Mouse (Mus musculus) midbrain, embryonic 15.5 days (tissue): ENCODE data around the gene AW822073. TPM values are rescaled to one million over a fixed set of nuclear protein-coding genes. Genes with fewer than 3 reads are reported as not detected.
"Not testable (repeated sequence)": the region's sequence is repeated elsewhere in the genome, so short reads cannot be mapped to it uniquely, and the experiment has no call there.

Experiments
- ATAC-seq: fragments of 200-750 bp; cut with Nextera tagmentation; replicated peaks from 2 replicates; pipeline ENCODE4 v1.8.0; 2017; ENCODE audit warnings: moderate TSS enrichment
- H3K27ac ChIP-seq: fragments of 300-500 bp; sonication (generic); 2 replicates; pipeline ENCODE4 v1.5.1; 2015; ENCODE audit warnings: mild to moderate bottlenecking, inconsistent platforms
- H3K27me3 ChIP-seq: fragments of 300-500 bp; sonication (generic); replicated peaks from 2 replicates; pipeline ENCODE4 v1.6.1; 2015; ENCODE audit warnings: inconsistent platforms
- H3K36me3 ChIP-seq: fragments of 300-500 bp; sonication (generic); replicated peaks from 2 replicates; pipeline ENCODE4 v1.6.1; 2015; ENCODE audit warnings: inconsistent platforms
- H3K4me1 ChIP-seq: fragments of 300-500 bp; sonication (generic); 2 replicates; pipeline ENCODE4 v1.6.1; 2015; ENCODE audit warnings: inconsistent platforms
- H3K4me2 ChIP-seq: fragments of 300-500 bp; sonication (generic); 2 replicates; pipeline ENCODE4 v1.6.1; 2015; ENCODE audit warnings: inconsistent platforms, mild to moderate bottlenecking, moderate library complexity
- H3K4me3 ChIP-seq: fragments of 300-500 bp; sonication (generic); 2 replicates; pipeline ENCODE4 v1.5.1; 2015; ENCODE audit warnings: mild to moderate bottlenecking, inconsistent platforms
- H3K9ac ChIP-seq: fragments of 300-500 bp; sonication (generic); 2 replicates; pipeline ENCODE4 v1.6.1; 2015; ENCODE audit warnings: mild to moderate bottlenecking, inconsistent platforms
- H3K9me3 ChIP-seq: fragments of 300-500 bp; sonication (generic); 2 replicates; pipeline ENCODE4 v1.6.1; 2016; ENCODE audit warnings: inconsistent platforms
- WGBS: fragments of 180-500 bp; shearing (Covaris S2); methylation state at CpG from one replicate; pipeline ENCODE4 v1.1.7; 2015; ENCODE audit warnings: mixed read lengths; 5-methylcytosine and 5-hydroxymethylcytosine counted together
- polyA plus RNA-seq: library from polyadenylated mRNA; unstranded; fragments of >200 nt; fragmentation: Nextera tagmentation; extraction: Ambion mirVana; gene quantifications from 2 replicates; pipeline ENCODE4 v1.2.1, GENCODE M21; 2015

Gene AW822073
- not detected in 2 replicates for polyA plus RNA-seq

DNA sequence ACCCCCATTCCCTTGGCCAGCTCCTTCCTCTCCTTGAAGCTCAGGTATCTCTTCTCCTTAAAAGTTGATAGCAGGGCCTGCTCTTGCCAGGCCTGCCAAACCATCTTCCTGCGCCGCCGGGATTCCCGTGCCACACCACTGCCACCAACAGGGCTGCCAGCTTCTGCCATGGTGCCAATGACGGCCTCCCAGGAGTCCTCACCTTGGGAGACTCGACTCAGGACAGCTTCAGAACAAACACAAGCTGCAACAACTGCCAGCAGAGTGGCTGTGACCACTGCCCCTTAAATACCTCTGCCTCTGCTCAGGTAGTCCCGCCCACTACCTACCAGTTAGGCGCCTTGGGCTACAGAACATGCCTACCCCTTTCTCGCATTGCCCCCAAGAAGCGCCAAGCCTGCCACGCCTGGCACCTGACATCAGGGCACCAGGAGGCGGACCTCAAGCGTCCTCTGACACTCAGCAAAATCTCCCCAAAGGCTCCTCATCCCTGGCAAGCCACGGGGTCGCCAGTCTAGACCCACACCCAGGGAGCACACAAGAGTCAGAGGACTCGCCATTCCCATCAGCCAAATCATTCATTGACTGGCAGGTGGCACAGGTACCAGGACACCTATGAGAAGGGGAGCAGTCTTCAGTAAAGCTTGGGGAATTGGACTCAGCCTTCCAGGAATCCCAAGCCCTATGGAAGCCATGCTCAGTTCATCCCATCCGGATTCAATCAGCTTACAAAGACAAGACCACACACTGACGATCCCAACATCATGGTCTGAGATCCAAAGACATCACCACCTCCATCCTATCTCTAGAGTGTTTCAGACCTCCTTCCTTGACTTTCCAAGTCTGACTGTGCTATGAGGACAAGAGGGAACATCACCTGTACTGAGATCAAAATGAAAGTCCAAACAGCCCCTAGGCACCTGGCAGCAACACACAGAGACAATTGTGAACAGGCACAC lies at the start of gene AW822073:
Gene AW822073 (minus strand): TSS at position 104 of the 959 bp plus-strand sequence.
- not testable (repeated sequence) for H3K27me3 ChIP-seq, H3K36me3 ChIP-seq, H3K9me3 ChIP-seq, H3K4me2 ChIP-seq, H3K27ac ChIP-seq, ATAC-seq, H3K4me1 ChIP-seq, H3K9ac ChIP-seq, H3K4me3 ChIP-seq
- 87% methylated on average over 18 of the region's 18 CpGs for WGBS

DNA sequence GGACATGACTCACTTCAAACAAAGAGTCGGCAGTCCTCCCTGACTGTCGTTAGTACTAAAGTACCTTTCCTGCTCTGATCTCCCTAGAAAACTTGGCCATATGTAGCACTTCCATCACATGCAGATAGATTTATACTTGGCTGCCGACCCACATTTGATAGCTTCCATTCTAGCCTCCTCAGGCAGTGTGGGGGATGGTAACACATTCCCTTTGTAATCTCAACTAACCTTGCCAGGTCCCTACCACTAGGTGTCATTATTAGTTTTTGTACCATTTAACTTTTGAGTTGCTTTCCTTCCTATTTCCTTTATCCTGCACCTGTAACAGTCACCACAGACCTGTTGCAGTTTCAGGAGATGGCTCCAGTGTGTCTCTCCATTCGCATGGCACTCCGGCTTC lies 33.7 kb upstream of the AW822073 start:
- Histone ChIP-seq H3K4me3 (no peak overlapping the region), H3K36me3 (peaks cover 12% of the 10 kb centered on the region; the same call in 1 of the 2 replicates), H3K4me1 (peaks cover 19% of the 10 kb centered on the region), H3K4me2 (no peak overlapping the region), H3K9ac (no peak overlapping the region), H3K9me3 (no peaks in the 10 kb centered on the region), H3K27ac (no peak overlapping the region), H3K27me3 (no peaks in the 10 kb centered on the region)
- ATAC-seq = no peak
- WGBS = 85% methylated on average over 5 of the region's 5 CpGs

DNA sequence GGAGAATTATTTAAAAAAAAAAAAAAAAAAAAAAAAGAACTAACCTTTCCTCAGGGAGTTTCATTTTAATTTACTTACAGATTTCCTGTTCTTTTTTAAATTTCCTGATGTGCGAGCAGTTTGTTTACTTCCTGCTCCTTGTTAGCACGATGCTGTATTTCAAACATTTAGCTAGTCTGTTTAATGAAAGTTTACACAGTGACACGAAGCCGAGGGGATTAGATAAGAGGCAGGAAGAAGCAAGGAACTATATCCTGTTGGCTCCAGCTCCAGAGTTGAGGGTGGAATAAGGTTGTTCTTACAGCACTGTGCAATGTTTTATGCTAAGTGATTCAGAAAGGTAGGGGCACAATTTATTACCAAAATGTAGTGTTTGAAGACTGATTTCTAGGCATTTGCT lies 31.2 kb upstream of the AW822073 start:
- 8% methylated on average over 4 of the region's 4 CpGs for whole genome bisulfite sequencing
- Histone ChIP-seq H3K9me3 (no peaks in the 10 kb centered on the region), H3K9ac (peak overlapping the region; percentile 93; the same call in 1 of the 2 replicates), H3K27ac (no peak overlapping the region), H3K36me3 (peaks cover 6% of the 10 kb centered on the region; the same call in 1 of the 2 replicates), H3K27me3 (no peaks in the 10 kb centered on the region), H3K4me1 (peaks cover 19% of the 10 kb centered on the region), H3K4me3 (peak overlapping the region; percentile 84), H3K4me2 (peak overlapping the region; percentile 58)
- no peak for ATAC-seq

DNA sequence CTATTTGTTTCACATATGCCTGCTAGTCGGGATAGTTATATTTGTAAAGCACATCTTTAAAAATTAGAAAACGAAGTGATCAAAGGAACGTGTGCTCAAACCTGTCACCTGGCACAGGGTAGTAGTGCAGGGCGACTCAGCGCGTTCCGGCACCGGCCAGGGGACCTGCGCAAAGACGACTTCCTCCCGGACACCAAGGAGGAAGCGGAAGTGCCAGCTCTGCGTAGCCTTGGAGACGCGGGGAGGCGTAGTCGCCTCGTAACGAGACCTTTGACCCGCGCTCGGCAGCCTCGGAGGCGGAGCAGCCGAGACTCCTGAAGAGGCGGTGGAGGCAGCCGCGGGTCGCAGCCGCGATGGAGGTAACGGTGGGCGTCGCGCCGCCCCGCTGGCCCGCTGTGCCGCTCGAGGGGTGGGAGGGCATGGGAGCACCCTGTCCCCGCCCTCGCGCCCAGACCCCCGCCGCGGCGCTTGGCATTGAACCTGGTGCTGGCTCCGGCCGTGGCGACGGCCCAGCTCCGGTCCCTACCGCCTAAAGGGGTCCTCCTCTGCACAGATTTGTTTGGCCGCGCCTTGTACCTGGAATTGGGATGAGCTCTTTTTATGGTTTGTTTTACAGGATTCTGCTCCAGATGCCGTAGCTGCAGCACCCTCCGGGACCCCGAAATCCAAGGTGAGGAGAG lies 30.6 kb upstream of the AW822073 start, which contains the start of gene Gcc2:
Gene Gcc2 (plus strand): TSS at position 285 of the 680 bp plus-strand sequence.
- Histone ChIP-seq H3K4me2 (peak within 1 kb of the TSS; percentile 58), H3K9ac (peak within 1 kb of the TSS; percentile 93), H3K36me3 (peaks cover 6% of the 10 kb centered on the region; the same call in 1 of the 2 replicates), H3K4me3 (peak within 1 kb of the TSS; percentile 84), H3K27ac (peak within 1 kb of the TSS; percentile 76), H3K27me3 (no peaks in the 10 kb centered on the region), H3K4me1 (peaks cover 19% of the 10 kb centered on the region), H3K9me3 (no peaks in the 10 kb centered on the region)
- ATAC-seq = peak; percentile 100
- under 1% methylated on average over 56 of the region's 58 CpGs for WGBS

DNA sequence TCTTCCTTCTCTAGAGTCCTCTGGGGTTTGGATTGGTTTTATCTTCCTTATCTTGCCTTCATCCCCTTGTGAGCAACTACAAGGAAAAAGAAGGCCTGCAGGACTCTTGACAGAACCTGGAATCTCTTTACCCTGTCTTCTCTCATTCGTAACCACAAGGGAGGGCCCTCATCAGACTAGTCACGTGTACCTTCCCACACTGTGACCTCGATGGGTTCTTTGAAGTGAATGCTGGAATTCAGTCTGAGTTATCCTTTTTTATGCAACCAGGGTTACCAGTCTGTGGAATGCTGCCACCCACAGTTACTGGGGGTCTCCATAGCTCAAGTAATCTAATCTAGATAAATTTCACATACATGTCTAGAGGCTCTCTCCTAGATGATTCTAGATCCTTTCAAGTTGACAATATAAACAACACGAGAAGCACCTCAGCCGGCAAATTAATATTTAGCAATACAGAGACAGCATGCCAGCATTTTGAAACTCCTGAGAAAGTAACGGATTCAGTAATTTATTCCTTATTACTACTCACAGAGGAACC lies 30.0 kb upstream of the AW822073 start:
- Histone ChIP-seq H3K9ac (peak overlapping the region; percentile 93), H3K4me2 (peak overlapping the region; percentile 58), H3K9me3 (no peaks in the 10 kb centered on the region), H3K4me1 (peaks cover 19% of the 10 kb centered on the region), H3K27ac (peak overlapping the region; percentile 76; the same call in 1 of the 2 replicates), H3K36me3 (peaks cover 6% of the 10 kb centered on the region; the same call in 1 of the 2 replicates), H3K4me3 (peak overlapping the region; percentile 84), H3K27me3 (no peaks in the 10 kb centered on the region)
- WGBS = 28% methylated on average over 6 of the region's 6 CpGs
- ATAC-seq = peak; percentile 37

DNA sequence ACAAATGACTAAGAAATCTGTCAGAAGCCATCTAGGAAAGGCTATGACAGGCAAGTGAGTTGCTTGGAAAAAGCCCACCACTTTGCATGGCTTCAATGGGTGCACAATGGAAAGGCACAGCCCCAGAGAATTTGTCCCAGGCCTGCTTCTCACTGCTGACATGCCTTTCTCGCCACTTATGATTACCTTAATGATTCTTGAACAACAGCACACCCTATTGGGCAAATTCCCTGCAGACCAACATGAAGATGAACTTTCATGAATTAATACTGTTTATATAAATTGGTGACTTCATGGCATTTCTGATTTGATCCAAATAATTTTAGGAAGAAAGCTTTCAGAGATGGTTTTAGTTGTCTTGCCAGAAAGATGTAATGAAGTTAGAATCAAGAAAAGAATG lies 24.8 kb upstream of the AW822073 start:
- no peaks in the 10 kb centered on the region for H3K36me3 ChIP-seq
- no peak overlapping the region for H3K9ac ChIP-seq
- ATAC-seq = no peak
- H3K27ac ChIP-seq = no peak overlapping the region
- no peaks in the 10 kb centered on the region for H3K9me3 ChIP-seq
- H3K4me2 ChIP-seq = no peak overlapping the region
- H3K4me1 ChIP-seq = peaks cover 4% of the 10 kb centered on the region; the same call in 1 of the 2 replicates
- H3K27me3 ChIP-seq = no peaks in the 10 kb centered on the region
- H3K4me3 ChIP-seq = no peak overlapping the region
- 33% methylated on average over 1 of the region's 1 CpGs for WGBS

DNA sequence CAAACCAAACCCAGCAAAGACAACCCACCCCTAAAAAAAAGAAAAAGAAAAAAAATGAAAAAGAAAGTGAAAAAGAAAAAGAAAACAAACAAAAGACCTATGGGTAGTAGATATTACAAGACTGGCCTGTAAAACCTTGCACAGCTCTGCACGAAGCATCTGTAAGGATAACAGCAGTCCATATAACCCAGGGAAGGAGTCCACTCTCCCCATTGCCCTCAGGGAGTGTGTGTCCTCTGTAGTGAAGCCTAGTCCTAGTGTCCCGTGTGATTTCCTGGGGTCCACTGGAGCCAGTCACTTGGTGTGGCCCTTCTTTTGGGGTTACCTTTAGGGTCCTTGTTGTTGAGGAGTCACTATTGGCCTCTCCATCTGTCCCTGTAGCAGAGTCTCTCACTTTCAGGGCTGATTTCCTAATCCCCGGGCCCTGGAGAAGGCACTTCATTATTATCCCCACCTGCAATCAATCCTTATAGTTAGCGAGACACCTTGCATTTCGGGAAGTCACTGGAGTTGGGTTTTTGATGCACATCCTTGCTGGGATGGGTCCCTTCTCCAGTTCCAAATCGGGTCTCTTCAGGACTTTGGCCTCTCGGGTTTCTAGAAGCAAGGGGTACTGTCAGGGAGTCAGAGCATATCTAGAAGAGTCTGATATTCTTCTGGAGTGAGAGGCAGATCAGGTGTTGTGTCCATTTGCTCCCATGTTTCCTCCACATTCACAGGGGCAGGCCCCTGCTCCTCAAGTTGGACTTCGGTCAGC lies 14.4 kb upstream of the AW822073 start:
- H3K36me3 ChIP-seq, H3K4me3 ChIP-seq: not testable (repeated sequence)
- WGBS = 88% methylated on average over 8 of the region's 8 CpGs

DNA sequence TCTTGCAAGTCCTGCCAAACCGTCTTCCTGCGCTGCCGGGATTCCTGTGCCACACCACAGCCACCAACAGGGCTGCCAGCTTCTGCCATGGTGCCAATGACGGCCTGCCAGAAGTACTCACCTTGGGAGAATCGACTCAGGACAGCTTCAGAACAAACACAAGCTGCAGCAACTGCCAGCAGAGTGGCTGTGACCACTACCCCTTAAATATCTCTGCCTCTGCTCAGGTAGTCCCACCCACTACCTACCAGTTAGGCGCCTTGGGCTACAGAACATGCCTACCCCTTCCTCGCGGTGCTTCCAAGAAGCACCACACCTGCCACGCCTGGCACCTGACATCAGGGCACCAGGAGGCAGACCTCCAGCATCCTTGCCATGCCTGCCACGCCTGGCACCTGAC lies 11.9 kb upstream of the AW822073 start, which contains the start of gene Gm4981:
Gene Gm4981 (minus strand): TSS at position 89 of the 400 bp plus-strand sequence.
- Histone ChIP-seq H3K9me3 (peaks cover 14% of the 10 kb centered on the region), H3K27ac (no peak within 1 kb of the TSS), H3K9ac (no peak within 1 kb of the TSS), H3K36me3 (no peaks in the 10 kb centered on the region), H3K4me1 (no peaks in the 10 kb centered on the region), H3K4me3 (no peak within 1 kb of the TSS), H3K27me3 (no peaks in the 10 kb centered on the region), H3K4me2 (no peak within 1 kb of the TSS)
- WGBS = 91% methylated on average over 10 of the region's 10 CpGs
- no peak for ATAC-seq

More for the DNA sequence above, 14.4 kb upstream of the AW822073 start:
- H3K27ac ChIP-seq, H3K9me3 ChIP-seq, H3K9ac ChIP-seq, H3K4me2 ChIP-seq, H3K27me3 ChIP-seq, H3K4me1 ChIP-seq: not testable (repeated sequence)
- peak; percentile 65; the same call in 1 of the 2 replicates for ATAC-seq

DNA sequence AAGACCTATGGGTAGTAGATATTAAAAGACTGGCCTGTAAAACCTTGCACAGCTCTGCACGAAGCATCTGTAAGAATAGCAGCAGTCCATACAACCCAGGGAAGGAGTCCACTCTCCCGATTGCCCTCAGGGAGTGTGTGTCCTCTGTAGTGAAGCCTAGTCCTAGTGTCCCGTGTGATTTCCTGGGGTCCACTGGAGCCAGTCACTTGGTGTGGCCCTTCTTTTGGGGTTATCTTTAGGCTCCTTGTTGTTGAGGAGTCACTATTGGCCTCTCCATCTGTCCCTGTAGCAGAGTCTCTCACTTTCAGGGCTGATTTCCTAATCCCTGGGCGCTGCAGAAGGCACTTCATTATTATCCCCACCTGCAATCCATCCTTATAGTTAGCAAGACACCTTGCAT lies 10.3 kb upstream of the AW822073 start:
- not testable (repeated sequence) for H3K27ac ChIP-seq, H3K4me3 ChIP-seq, ATAC-seq, H3K36me3 ChIP-seq, H3K27me3 ChIP-seq, H3K4me2 ChIP-seq, H3K4me1 ChIP-seq, H3K9ac ChIP-seq
- WGBS = 90% methylated on average over 4 of the region's 4 CpGs
- peaks cover 18% of the 10 kb centered on the region for H3K9me3 ChIP-seq

DNA sequence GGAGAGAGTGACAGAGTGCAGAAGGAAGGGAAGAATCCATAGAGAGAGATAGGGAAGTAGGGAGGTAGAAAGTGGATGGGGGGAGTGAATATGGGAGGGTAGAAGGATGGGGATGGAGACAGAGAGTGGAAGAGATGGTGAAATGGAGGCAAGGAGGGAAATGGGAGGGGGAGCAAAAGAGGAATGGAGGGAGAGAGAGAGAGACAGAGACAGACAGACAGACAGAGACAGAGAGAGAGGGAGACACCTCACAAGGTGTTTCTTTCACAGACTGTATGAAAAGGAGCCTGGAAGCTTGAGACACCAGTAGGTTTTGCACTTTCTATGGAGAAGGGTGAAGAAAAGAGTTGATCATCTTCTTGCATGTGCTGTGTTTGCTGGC lies 9.0 kb upstream of the AW822073 start:
- not testable (repeated sequence) for H3K9ac ChIP-seq, H3K4me2 ChIP-seq, H3K27ac ChIP-seq, H3K36me3 ChIP-seq, H3K4me3 ChIP-seq, H3K4me1 ChIP-seq, H3K27me3 ChIP-seq
- ATAC-seq = 0 out of 2 replicates have a peak, but pooled peaks have one; percentile 3
- peaks cover 15% of the 10 kb centered on the region for H3K9me3 ChIP-seq

DNA sequence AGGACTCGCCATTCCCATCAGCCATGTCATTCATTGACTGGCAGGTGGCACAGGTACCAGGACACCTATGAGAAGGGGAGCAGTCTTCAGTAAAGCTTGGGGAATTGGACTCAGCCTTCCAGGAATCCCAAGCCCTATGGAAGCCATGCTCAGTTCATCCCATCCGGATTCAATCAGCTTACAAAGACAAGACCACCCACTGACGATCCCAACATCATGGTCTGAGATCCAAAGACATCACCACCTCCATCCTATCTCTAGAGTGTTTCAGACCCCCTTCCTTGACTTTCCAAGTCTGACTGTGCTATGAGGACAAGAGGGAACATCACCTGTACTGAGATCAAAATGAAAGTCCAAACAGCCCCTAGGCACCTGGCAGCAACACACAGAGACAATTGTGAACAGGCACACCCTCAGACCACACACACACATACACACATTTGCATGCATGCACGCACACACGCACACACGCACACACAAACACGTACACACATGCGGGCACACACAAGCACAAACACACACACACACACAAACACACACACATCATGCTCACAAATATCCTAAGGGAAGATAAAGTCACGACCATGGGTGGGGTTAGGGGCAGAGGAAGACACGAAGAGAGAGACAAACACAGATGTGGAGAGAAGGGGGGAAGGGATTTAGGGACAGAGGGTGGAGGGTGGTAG lies 8.5 kb upstream of the AW822073 start:
- WGBS = 82% methylated on average over 10 of the region's 10 CpGs

More for the DNA sequence above, 8.5 kb upstream of the AW822073 start:
- H3K27me3 ChIP-seq, H3K9ac ChIP-seq, H3K4me3 ChIP-seq, H3K36me3 ChIP-seq, H3K4me1 ChIP-seq, H3K4me2 ChIP-seq, H3K27ac ChIP-seq: not testable (repeated sequence)
- H3K9me3 ChIP-seq = peaks cover 15% of the 10 kb centered on the region
- peak; percentile 56 for ATAC-seq
